Mouse (Mus musculus) cerebellum, adult (tissue): ENCODE data around the gene Sugt1.

Source experiments
- ATAC-seq: cut with Nextera tagmentation; 2 replicates; pipeline ENCODE4 v1.9.2; 2017; ENCODE audit warnings: mild to moderate bottlenecking, moderate library complexity, mixed read lengths; ENCODE audit not compliant: insufficient number of reproducible peaks, low FRiP score, low TSS enrichment

Sugt1 gene

DNA sequence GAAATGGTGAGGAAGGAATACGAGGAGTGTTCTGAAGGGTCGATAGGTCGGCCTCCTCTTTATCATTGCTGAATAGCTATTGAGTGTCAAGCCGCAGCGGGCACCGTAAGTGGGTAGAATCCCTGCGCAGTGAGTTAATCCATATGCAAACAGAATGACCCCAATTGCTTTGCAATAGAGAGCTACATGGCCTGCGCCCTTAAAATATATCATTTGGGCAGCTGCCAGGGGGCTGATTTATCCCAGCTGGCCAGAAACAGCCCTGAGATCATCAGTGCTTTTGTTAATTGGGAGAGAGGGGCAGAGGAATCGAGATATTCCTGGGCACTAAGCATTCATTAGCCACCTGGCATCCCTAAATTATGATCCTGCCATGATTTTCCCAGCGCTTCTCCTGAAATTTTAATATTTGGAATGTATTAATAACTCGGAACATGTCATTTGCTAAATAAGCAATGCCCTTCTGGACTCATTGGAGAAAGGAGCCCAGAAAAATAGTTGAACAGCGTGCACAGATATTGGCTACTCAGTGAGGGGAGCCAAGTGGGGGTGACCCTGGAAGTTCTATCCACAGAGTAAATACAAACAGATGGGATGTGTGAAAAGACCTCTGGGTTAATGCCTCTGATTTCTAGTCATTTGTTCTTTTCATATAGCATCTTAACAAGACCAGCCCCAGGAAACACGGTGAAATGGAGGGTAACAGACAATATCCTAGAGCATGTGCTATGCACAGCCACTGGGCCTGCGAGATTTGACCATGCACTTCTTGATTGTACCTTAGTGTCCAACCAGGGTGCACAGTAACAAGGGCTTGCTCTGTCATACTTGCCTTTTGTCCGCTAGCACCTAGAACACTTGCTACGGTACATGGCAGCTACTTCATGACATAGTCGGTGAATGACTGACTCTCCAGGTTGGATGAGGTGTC lies 85.9 kb downstream of the Sugt1 start:
- no peak for ATAC-seq

DNA sequence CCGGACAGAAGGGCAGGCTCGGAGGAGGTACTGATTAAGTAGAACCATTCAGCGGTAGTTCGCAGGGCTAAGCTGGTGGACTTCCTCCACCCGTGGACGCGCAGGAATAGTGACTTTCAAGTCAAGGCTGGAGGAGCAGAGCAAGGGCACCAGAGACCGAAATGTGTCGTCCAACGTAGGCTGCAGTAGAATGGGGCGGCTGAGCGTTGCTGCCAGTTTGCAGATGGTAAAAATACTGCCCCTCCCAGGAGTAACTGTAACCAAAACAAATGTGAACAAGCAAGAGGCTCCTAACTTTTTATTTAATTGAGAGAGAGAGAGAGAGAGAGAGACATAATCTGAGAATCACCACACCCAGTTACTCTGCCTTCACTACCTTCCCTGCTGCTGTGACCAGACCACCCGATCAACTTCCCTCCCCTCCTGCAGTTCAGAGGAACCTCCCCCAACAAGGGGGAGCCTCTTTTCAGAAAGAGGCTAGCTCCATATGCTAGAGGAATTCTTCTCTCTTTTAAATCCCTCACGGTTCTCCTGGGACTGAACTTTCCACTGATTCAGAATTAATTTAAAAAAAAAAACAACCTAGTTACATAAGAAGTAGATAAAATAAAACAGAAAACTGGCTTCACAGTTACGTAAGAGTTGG lies 89.7 kb downstream of the Sugt1 start:
- ATAC-seq, result no peak

DNA sequence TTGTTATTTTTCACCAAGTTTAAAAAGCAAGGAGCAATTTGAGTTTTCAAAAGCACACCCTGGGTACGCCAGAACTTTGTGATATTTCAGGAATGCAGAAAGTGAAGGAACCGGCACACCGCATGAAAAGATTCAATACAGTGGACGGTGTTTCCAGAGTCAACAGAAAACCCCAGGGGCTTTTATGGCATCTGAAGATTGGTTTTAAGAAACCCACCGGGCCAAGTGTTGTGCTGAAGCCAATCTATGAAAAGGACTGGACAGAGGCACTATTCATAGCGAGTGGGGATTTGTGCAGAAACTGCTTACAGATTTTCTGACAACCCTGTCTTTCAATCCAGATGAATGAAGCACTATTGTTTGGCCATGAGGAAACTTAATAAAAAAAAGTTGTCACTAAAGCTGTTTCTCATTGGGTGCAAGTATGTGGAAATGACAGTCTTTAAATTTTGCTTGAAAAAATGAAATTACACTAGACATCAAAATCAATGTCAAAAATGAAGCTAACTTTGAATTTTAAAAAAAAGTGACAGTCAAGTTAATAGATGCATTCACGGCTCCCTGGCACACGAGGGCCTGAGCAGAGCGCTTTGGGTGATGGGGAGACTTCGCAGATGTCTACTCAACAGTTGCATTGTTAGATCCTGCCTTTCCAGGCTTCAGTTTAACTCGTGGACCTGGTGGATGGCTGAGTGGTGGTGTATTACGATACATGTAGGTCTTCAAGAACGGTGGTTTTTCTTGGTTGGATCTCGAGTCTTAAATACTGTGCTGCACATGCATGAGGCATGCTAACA lies 90.6 kb downstream of the Sugt1 start:
- ATAC-seq, result no peak

DNA sequence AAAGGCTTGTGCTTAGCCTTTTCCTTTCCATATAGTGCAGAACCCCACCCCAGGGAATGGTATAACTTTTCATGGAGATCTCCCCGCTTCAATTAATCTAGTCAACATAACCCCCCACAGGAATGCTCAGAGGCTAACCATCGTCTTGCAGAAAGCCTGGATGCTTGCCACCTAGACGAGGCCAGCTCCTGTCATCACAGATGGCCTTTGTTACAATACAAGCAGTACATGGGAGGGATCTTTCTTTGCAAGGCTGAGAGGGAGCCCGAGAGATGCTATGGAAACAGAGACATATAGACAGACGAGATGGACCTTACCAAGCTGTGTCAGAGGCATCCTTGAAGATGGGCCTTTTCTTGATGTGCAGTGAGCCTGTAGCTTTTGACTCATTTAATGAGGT lies 93.2 kb downstream of the Sugt1 start:
- ATAC-seq, result no peak
